Mouse (Mus musculus) E14TG2a.4 (cell line): Measurements from ENCODE around the gene Fam205c.

Experiments
- H3K27me3 ChIP-seq: 2 replicates; pipeline ENCODE4 v1.6.1; 2014; ENCODE audit warnings: low read length, control low read depth; ENCODE audit not compliant: insufficient read depth
- H3K36me3 ChIP-seq: 2 replicates; pipeline ENCODE4 v1.6.1; 2014; ENCODE audit warnings: low read length, control low read depth; ENCODE audit not compliant: insufficient read depth
- H3K4me1 ChIP-seq: replicated peaks from 2 replicates; pipeline ENCODE4 v1.6.1; 2014; ENCODE audit warnings: low read depth, low read length, control low read depth
- H3K4me3 ChIP-seq: replicated peaks from 2 replicates; pipeline ENCODE4 v1.5.1; 2014; ENCODE audit warnings: mild to moderate bottlenecking, low read length
- H3K9me3 ChIP-seq: 2 replicates; pipeline ENCODE4 v1.6.1; 2014; ENCODE audit warnings: low read length, control low read depth
- CTCF ChIP-seq: conservative IDR thresholded peaks from 2 replicates; pipeline ENCODE4 v1.5.1; 2014; ENCODE audit warnings: low read length
- NANOG ChIP-seq: IDR thresholded peaks from 2 replicates; pipeline ENCODE4 v1.6.1; 2014; ENCODE audit warnings: borderline replicate concordance, low read length, mixed read lengths
- POU5F1 ChIP-seq: IDR thresholded peaks from 2 replicates; pipeline ENCODE4 v1.6.1; 2014; ENCODE audit warnings: low read length, borderline replicate concordance

Fam205c gene

DNA sequence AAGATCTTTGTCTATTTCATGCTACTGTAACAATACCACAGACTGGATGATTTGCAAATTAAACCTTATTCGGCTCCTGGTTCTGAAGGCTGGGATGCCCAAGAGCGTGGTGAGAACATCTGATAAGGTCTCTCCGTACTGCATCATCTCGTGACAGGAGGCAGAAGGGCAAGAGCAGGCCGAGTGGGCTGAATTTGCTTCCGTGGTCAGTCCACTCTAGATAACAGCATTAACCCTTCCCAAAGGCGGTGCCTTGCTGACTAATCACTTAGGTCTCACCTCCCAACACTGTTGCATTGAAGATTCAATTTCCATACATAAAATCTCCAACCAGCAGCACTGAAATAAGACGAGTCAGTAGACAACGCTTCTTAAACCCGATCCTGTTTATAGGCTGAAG, 39.4 kb upstream of the Fam205c start:
- no peaks in the 10 kb centered on the region for H3K9me3 ChIP-seq
- H3K27me3 ChIP-seq = peaks cover 52% of the 10 kb centered on the region
- no peak for TF ChIP-seq CTCF
- no peak for TF ChIP-seq NANOG
- no peak for TF ChIP-seq POU5F1
- peaks cover 4% of the 10 kb centered on the region for H3K4me1 ChIP-seq
- H3K4me3 ChIP-seq = no peak overlapping the region
- no peaks in the 10 kb centered on the region for H3K36me3 ChIP-seq

DNA sequence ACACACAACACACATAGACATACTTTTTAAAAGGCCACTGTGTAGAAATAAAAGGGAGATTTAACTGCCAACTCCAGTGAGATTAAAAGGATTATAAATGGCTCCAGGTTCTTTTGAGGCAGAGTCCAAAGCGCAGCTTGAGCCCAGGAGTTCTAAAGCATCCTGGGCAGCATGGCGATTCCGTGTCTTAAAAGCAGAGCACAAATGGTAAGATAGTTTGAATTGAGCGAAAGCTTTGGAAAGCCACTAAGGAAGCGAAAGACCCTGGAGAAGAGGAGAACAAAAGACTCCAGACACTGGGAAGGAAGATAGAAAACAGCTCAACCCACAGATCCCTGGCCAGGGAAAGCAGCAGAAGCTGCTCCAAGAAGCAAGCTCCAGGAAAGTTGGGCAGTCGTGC, 30.9 kb upstream of the Fam205c start:
- TF ChIP-seq CTCF = no peak
- no peak for TF ChIP-seq POU5F1
- no peak for TF ChIP-seq NANOG

DNA sequence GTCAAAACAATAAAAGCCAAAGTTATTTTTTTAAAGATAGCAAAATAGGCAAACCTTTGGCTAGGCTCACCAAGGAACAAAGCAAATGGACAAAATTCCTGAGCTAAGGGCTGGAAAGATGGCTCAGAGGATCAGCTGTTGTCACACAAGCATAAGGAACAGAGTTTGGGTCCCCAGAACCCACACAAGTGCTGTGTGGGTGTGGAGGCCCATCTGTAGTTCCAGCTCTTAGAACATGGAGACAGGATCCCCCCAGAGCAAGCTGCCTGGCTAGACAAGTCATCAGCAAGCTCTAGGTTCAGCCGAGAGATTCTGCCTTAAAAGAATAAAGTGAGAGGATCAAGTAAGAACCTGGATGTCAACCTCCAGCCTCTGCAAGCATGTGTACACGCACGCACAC, 30.5 kb upstream of the Fam205c start:
- no peak for TF ChIP-seq CTCF
- H3K4me3 ChIP-seq = no peak overlapping the region
- peaks cover 33% of the 10 kb centered on the region for H3K27me3 ChIP-seq
- no peaks in the 10 kb centered on the region for H3K9me3 ChIP-seq
- H3K36me3 ChIP-seq = no peaks in the 10 kb centered on the region
- peaks cover 9% of the 10 kb centered on the region for H3K4me1 ChIP-seq

More for the DNA sequence above, 30.9 kb upstream of the Fam205c start:
- Histone ChIP-seq H3K9me3 (no peaks in the 10 kb centered on the region), H3K36me3 (no peaks in the 10 kb centered on the region), H3K4me1 (peaks cover 8% of the 10 kb centered on the region; the same call in 1 of the 2 replicates), H3K4me3 (no peak overlapping the region), H3K27me3 (peaks cover 31% of the 10 kb centered on the region)

DNA sequence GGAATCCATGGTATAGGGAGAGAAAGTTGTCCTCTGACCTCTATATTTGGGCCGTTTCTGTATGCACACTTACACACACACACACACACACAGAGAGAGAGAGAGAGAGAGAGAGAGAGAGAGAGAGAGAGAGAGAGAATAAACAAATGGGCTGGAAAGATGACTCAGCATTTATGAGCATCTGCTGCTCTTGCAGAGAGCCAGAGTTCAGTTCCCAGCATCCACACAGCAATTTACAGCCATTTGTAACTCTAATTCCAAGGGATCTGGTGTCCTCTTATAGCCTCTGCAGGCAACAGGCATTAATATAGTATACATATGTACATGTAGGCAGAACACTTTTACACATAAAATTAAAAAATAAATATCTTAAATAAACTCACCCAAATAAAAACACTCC, 29.9 kb upstream of the Fam205c start:
- TF ChIP-seq NANOG (no peak), POU5F1 (no peak), CTCF (no peak)

DNA sequence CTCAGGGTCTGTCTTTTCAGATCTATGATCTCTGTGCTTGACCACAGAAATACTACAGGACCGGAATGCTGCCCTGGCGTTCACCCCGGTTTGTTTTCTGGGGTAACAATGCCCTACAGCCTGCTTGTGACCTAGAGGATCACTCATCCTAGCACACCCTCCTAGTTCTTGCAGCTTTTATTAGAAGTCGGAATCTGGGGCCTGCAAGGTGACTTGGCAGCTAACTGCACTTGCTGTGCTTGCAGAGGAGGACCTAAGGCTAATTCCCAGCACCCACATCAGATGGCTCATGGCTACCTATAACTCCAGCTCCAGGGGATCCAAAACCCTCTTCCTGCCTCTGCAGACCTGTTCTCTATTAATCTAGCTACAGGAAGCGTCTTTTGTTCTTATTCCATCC, 28.7 kb upstream of the Fam205c start:
- no peak overlapping the region for H3K4me3 ChIP-seq
- no peak for TF ChIP-seq NANOG
- no peak for TF ChIP-seq POU5F1
- TF ChIP-seq CTCF = no peak
- H3K36me3 ChIP-seq = no peaks in the 10 kb centered on the region
- peaks cover 22% of the 10 kb centered on the region for H3K4me1 ChIP-seq
- H3K27me3 ChIP-seq = peaks cover 33% of the 10 kb centered on the region
- no peaks in the 10 kb centered on the region for H3K9me3 ChIP-seq

More for the DNA sequence above, 29.9 kb upstream of the Fam205c start:
- peaks cover 15% of the 10 kb centered on the region for H3K4me1 ChIP-seq
- no peak overlapping the region for H3K4me3 ChIP-seq
- no peaks in the 10 kb centered on the region for H3K36me3 ChIP-seq
- H3K27me3 ChIP-seq = peaks cover 33% of the 10 kb centered on the region
- no peaks in the 10 kb centered on the region for H3K9me3 ChIP-seq

DNA sequence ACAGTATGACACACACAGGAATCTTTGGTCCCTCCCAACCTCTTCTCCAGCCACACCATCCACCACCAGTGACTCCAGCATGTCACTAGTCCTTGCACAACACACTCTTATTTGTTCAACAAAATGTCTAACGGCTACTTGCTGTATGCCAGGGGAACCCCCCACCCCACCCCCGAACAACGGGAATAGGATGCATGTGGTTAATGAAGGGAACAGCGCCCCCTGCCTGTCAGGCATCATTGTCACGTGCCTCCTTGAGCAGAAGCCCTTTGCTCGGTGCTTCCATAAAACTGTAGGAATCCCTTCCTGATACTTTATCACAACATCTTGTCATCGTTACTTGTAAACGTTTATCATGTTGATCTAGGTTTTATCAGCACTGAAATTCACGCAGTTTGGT, 28.1 kb upstream of the Fam205c start:
- H3K9me3 ChIP-seq = no peaks in the 10 kb centered on the region
- H3K4me3 ChIP-seq = no peak overlapping the region
- H3K36me3 ChIP-seq = no peaks in the 10 kb centered on the region
- peak; percentile 58 for TF ChIP-seq CTCF
- no peak for TF ChIP-seq POU5F1
- peaks cover 36% of the 10 kb centered on the region for H3K27me3 ChIP-seq
- H3K4me1 ChIP-seq = peaks cover 22% of the 10 kb centered on the region

DNA sequence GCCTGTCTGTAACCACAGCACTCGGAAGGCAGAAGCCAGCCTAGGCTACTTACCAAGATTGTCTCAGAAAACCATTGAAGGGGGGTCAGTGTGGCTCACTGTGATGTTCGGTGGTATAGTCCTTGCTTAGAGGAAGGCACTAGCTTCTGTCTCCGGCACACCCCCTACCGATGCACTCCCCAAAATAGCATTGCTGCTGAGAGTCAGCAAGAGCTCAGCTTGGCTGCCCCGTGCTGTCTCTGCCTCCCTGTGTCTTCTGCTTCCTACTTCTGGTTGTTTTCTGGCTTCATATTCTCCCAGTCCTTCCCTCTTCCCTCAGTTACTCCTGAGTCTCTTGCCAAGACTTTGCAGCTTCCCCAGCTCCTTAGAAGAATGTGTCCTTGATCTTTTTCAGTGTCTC, 26.8 kb upstream of the Fam205c start:
- peaks cover 22% of the 10 kb centered on the region for H3K4me1 ChIP-seq
- TF ChIP-seq POU5F1 (no peak), NANOG (no peak), CTCF (no peak)
- peaks cover 36% of the 10 kb centered on the region for H3K27me3 ChIP-seq
- no peak overlapping the region for H3K4me3 ChIP-seq
- no peaks in the 10 kb centered on the region for H3K9me3 ChIP-seq
- no peaks in the 10 kb centered on the region for H3K36me3 ChIP-seq

DNA sequence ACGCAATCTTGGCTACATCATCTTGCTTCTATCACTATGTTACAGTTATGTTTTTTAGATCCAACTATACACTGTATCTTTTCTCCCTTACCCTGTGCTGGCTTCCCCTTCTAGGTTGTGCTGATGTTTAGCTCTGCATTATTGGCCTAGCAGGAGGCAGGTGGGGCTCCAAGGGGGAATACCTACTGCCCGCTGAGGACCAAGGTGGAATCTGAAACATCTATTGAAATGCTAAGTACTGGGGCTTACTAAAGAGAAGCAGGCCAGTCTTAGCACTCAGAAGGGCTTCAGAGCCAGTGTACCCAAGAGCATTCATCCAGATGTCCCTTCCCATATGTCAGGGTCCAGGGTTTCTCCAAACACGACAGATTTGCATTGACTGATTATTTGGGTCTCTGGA, 24.9 kb upstream of the Fam205c start:
- no peak overlapping the region for H3K4me3 ChIP-seq
- H3K4me1 ChIP-seq = peaks cover 22% of the 10 kb centered on the region
- H3K36me3 ChIP-seq = no peaks in the 10 kb centered on the region
- TF ChIP-seq NANOG (peak; percentile 13; the same call in 1 of the 2 replicates), CTCF (no peak), POU5F1 (no peak)
- H3K9me3 ChIP-seq = no peaks in the 10 kb centered on the region
- peaks cover 30% of the 10 kb centered on the region for H3K27me3 ChIP-seq

DNA sequence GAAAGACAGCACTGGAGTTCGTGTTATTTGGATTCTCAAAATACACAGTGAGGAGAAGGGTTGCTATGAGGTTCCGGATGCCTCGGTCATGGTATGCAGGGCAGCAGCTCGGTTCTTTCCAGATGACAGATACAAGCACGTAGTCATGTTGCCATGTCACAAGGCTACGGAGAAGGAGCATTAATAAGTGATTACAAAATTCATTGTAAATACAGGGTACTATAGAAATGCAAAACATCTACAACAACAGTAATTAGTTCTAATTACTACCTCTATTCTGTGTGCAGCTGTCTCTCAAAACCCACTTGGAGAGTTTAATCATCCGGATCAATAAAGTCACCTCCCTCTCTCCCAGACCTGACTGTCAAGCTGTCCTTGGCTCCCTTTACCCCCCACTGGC, 21.1 kb upstream of the Fam205c start:
- Histone ChIP-seq H3K4me1 (peaks cover 13% of the 10 kb centered on the region), H3K9me3 (no peaks in the 10 kb centered on the region), H3K36me3 (no peaks in the 10 kb centered on the region), H3K4me3 (no peak overlapping the region), H3K27me3 (peaks cover 6% of the 10 kb centered on the region)
- TF ChIP-seq POU5F1 = no peak
- TF ChIP-seq CTCF = no peak
- TF ChIP-seq NANOG = no peak

DNA sequence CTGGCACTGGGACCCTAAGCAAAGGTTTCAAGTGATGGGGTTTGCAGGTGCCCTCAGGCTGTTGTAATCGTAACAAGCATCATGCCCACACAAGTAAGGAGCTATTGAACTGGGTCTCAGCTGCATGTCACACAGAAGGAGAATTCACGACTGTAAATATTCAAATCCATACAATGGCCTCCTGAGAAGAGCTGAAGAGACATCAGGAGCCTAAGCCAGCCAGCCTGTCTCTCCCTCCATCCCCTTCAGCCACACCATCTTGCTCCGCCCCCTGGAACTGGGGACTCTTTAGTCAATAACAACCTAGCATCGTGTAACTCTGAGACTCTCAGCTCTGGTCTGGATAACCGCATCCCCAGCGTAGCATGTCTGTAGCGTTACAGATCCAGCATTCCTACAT, 17.1 kb upstream of the Fam205c start:
- no peak overlapping the region for H3K4me3 ChIP-seq
- no peaks in the 10 kb centered on the region for H3K4me1 ChIP-seq
- TF ChIP-seq NANOG (no peak), POU5F1 (no peak)
- no peaks in the 10 kb centered on the region for H3K36me3 ChIP-seq
- no peaks in the 10 kb centered on the region for H3K9me3 ChIP-seq
- no peaks in the 10 kb centered on the region for H3K27me3 ChIP-seq
